Mouse (Mus musculus): ENCODE data around the gene 5330417H12Rik.

- TF ChIP-seq CTCF (IDR thresholded peaks at IDR 0.05; ENCODE audit: extremely low read depth, insufficient read depth, low read length) (no peak), POLR2A (IDR thresholded peaks at IDR 0.05; ENCODE audit: extremely low read depth, insufficient read depth, low read length) (no peak)
Observed at GRCm38 (mm10) chr7:107659186-107659918, 34.4 kb upstream of the 5330417H12Rik start.
